In the genomic region with DNA sequence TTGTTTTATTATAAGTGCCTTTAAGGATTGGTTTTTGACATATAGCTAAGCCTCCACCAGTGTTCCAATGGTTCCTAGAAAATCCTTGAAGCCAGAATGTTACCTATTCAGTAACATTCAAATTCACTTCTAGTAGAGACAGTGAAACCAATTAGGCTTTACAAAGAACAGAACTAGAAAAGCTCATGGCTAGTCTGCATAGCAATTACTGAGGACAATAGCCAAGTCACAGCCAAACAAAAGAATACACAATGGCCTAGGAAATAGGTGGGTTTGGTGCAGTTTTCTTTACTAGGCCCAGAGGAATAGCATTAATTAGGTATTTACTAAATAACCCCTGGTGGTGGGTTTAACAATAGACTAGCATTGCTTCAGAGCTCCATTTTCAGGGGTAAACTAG, we compare ENCODE assay signal across 23 mouse cellular contexts.
"Had no signal": no experiment of that assay in that cellular context is flagged by ENCODE, and none has a peak within 500 bp of the region (broad histone marks: within the 10 kb centered on the region; RNA-seq: fewer than 3 reads in every experiment).

No protein-coding gene starts in this region.

- DNase-seq: kidney, adult 9 months; kidney, postnatal 14 days; kidney, postnatal 4 days; liver; lung, adult 18-20 months; lung, postnatal 10 days; lung, postnatal 36 days; right cerebral cortex, adult 18-20 months; right cerebral cortex, postnatal 14 days; right cerebral cortex, postnatal 4 days; thymus, adult 2 months; thymus, postnatal 25 days had no signal

- H3K4me1 ChIP-seq: limb, embryonic 10.5 days; limb, embryonic 13.5 days; liver, embryonic 12.5 days; liver, embryonic 15.5 days; lung, embryonic 15.5 days; megakaryocyte, embryonic 14.5 days; midbrain, embryonic 10.5 days; midbrain, embryonic 13.5 days; neural tube, embryonic 13.5 days had no signal

- H3K36me3 ChIP-seq: limb, embryonic 10.5 days; limb, embryonic 13.5 days; liver, embryonic 12.5 days; liver, embryonic 15.5 days; lung, embryonic 15.5 days; midbrain, embryonic 10.5 days; midbrain, embryonic 13.5 days; neural tube, embryonic 13.5 days had no signal

- H3K9ac ChIP-seq: limb, embryonic 13.5 days; liver, embryonic 12.5 days; liver, embryonic 15.5 days; lung, embryonic 15.5 days; midbrain, embryonic 13.5 days; neural tube, embryonic 13.5 days had no signal

- H3K27me3 ChIP-seq: limb, embryonic 13.5 days; liver, embryonic 12.5 days; liver, embryonic 15.5 days; lung, embryonic 15.5 days; megakaryocyte, embryonic 14.5 days; midbrain, embryonic 13.5 days; neural tube, embryonic 13.5 days had no signal

- H3K4me3 ChIP-seq: limb, embryonic 10.5 days; limb, embryonic 13.5 days; liver, embryonic 12.5 days; liver, embryonic 15.5 days; lung, embryonic 15.5 days; megakaryocyte, embryonic 14.5 days; midbrain, embryonic 10.5 days; midbrain, embryonic 13.5 days; myocyte; neural tube, embryonic 13.5 days had no signal

- H3K27ac ChIP-seq: limb, embryonic 10.5 days; limb, embryonic 13.5 days; liver, embryonic 12.5 days; liver, embryonic 15.5 days; lung, embryonic 15.5 days; midbrain, embryonic 10.5 days; midbrain, embryonic 13.5 days; neural tube, embryonic 13.5 days; stomach, postnatal 0 days had no signal

- H3K9me3 ChIP-seq: limb, embryonic 10.5 days; limb, embryonic 13.5 days; liver, embryonic 12.5 days; liver, embryonic 15.5 days; lung, embryonic 15.5 days; megakaryocyte, embryonic 14.5 days; midbrain, embryonic 10.5 days; midbrain, embryonic 13.5 days; neural tube, embryonic 13.5 days had no signal
